In the genomic region with DNA sequence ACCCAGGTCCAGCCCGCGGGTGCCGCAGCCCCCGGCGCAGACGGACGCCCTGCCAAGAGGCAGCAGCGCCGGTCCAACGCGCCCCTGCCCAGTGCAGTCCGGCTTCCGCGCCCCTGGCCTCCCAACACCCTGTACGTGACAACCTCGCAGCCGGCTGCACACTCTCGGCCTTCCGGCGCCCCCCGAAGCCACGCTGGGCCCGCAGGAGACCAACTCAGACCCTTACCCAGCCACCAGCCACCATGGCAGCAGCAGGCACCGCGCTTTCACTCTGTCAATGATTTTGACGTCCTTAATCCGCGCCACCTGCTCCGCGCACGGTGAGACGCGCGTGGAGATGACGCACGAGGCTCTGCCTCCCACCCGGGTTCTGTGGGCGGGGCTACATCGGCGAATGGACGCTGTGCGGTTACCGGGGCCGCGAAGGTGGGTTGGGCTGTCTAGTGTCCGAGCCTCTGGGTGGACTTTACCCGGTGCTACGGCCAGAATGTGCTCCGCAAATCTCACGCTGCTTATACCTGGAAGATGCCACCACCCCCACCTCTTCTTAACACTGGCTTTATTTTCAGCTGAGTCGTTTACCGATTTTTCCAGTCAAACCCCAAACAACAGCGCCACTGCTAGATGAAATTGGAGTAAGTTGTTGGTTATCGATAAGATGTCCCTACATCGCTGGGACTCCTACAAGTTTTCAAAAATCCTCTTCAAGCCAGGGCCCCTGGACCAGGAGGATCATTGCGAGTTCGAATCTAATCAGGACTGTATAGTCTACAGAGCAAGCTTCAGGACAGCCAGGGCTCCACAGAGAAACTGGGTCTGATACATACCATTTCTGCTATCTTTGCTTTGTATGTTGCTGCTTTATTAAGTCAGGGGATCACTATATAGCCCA, we compare ENCODE assay signal across 7 mouse cellular contexts. TPM values are rescaled to one million over a fixed set of nuclear protein-coding genes. Genes with fewer than 3 reads are reported as not detected.
A peak's percentile ranks its signal among the peaks of the same experiment; 100 is the strongest.
DNase-seq lines count a peak whose midpoint lies in the region; ATAC-seq and TF ChIP-seq lines count a peak whose summit lies in the region.

Gene Rmdn3, minus strand, starts transcription at position 354 of the 892 bp plus-strand sequence.

- H3K36me3 ChIP-seq in intestine, postnatal 0 days (ENCODE audit: control insufficient read depth, insufficient read depth): peaks cover 22% of the 10 kb centered on the region
- H3K36me3 ChIP-seq in midbrain, embryonic 12.5 days: peaks cover 24% of the 10 kb centered on the region
- peaks cover 20% of the 10 kb centered on the region for H3K36me3 ChIP-seq in small intestine, adult 2 months (ENCODE audit: control insufficient read depth, insufficient read depth, low read length)

- WGBS in intestine, postnatal 0 days: under 1% methylated on average over 57 of the region's 57 CpGs
- 1% methylated on average over 57 of the region's 57 CpGs for WGBS in midbrain, embryonic 12.5 days
- under 1% methylated on average over 57 of the region's 57 CpGs for WGBS in small intestine, adult 2 months

- peak within 1 kb of the TSS; percentile 98 for H3K9ac ChIP-seq in intestine, postnatal 0 days (ENCODE audit: low read depth, low read length)
- H3K9ac ChIP-seq in midbrain, embryonic 12.5 days (replicated peaks): peak within 1 kb of the TSS; percentile 86

- ATAC-seq in intestine, postnatal 0 days: peak; percentile 83
- ATAC-seq in midbrain, embryonic 12.5 days (ENCODE audit: low FRiP score, low read depth): peak; percentile 91

- H3K4me2 ChIP-seq in intestine, postnatal 0 days (replicated peaks; ENCODE audit: low read depth): peak within 1 kb of the TSS; percentile 89
- H3K4me2 ChIP-seq in midbrain, embryonic 12.5 days (replicated peaks): peak within 1 kb of the TSS; percentile 97

- peak; percentile 30 for TF ChIP-seq CTCF in intestine, postnatal 0 days (IDR thresholded peaks at IDR 0.05; ENCODE audit: low read depth)
- no peak for TF ChIP-seq CTCF in small intestine, adult 2 months (IDR thresholded peaks at IDR 0.05; ENCODE audit: extremely low read depth, insufficient read length, insufficient replicate concordance, low read depth, low read length)

- TF ChIP-seq POLR2A in small intestine, adult 2 months (IDR thresholded peaks at IDR 0.05; ENCODE audit: low read depth, low read length): peak; percentile 43

- no peaks in the 10 kb centered on the region for H3K9me3 ChIP-seq in intestine, postnatal 0 days (ENCODE audit: control insufficient read depth)
- H3K9me3 ChIP-seq in midbrain, embryonic 12.5 days: no peaks in the 10 kb centered on the region

- H3K4me3 ChIP-seq in intestine, postnatal 0 days (ENCODE audit: low read depth, low read length): peak within 1 kb of the TSS; percentile 100
- H3K4me3 ChIP-seq in midbrain, embryonic 12.5 days: peak within 1 kb of the TSS; percentile 88
- H3K4me3 ChIP-seq in small intestine, adult 2 months (ENCODE audit: low read depth, low read length): peak within 1 kb of the TSS; percentile 90

- peaks cover 3% of the 10 kb centered on the region; the same call in 1 of the 2 replicates for H3K4me1 ChIP-seq in intestine, postnatal 0 days (replicated peaks; ENCODE audit: control insufficient read depth, insufficient read depth, low read length)
- H3K4me1 ChIP-seq in midbrain, embryonic 12.5 days: peaks cover 19% of the 10 kb centered on the region
- H3K4me1 ChIP-seq in small intestine, adult 2 months (ENCODE audit: control insufficient read depth, insufficient read depth, insufficient read length, low read length): peaks cover 9% of the 10 kb centered on the region

- H3K27me3 ChIP-seq in intestine, postnatal 0 days (replicated peaks; ENCODE audit: control insufficient read depth, insufficient read depth, low read length): no peaks in the 10 kb centered on the region
- no peaks in the 10 kb centered on the region for H3K27me3 ChIP-seq in midbrain, embryonic 12.5 days
- H3K27me3 ChIP-seq in small intestine, adult 2 months (ENCODE audit: control insufficient read depth, insufficient read depth, low read length): no peaks in the 10 kb centered on the region

- H3K27ac ChIP-seq in intestine, postnatal 0 days (ENCODE audit: low read depth, low read length): peak within 1 kb of the TSS; percentile 98
- peak within 1 kb of the TSS; percentile 57 for H3K27ac ChIP-seq in midbrain, embryonic 12.5 days (replicated peaks)
- H3K27ac ChIP-seq in small intestine, adult 2 months (ENCODE audit: insufficient read depth, low read depth, low read length): peak within 1 kb of the TSS; percentile 91

- peak; percentile 91 for DNase-seq in adrenal gland, adult 8-10 months
- DNase-seq in embryo, embryonic 9.5 days (ENCODE audit: extremely low spot score): peak; percentile 92
- DNase-seq in gonadal fat pad, adult 2 months (ENCODE audit: low read depth): no peak
- peak; percentile 96 for DNase-seq in left cerebral cortex, postnatal 4 days

- intact Hi-C loops in left cerebral cortex, postnatal 4 days (cut with DNase I): no loop called here

RNA-seq across cellular contexts. Expression of gene Rmdn3, which starts in this region (rescaled TPM):
- 10 to 100 TPM; 47.8 to 60.9 (median 54.4) TPM for total RNA-seq in adrenal gland, adult 8-10 months (2022)
- polyA plus RNA-seq in gonadal fat pad, adult 2 months (2012; rRNA removed): 23.1 and 24.5 TPM in 2 replicates
- polyA plus RNA-seq in intestine, postnatal 0 days (2015; fragmentation: Nextera tagmentation; extraction: Ambion mirVana): 177 and 185 TPM in 2 replicates
- 10 to 100 TPM; 38.4 to 44.5 TPM for total RNA-seq in left cerebral cortex, postnatal 4 days (2021)
- 43.8 and 47.5 TPM in 2 replicates for polyA plus RNA-seq in midbrain, embryonic 12.5 days (2016; fragmentation: Nextera tagmentation; extraction: Ambion mirVana)
- polyA plus RNA-seq in small intestine, adult 2 months (2012; rRNA removed): 26.2 and 57.3 TPM in 2 replicates
